Mouse (Mus musculus) lung, adult 2 months (tissue): ENCODE results near the gene Gm21190.
"Not testable (repeated sequence)": the region's sequence is repeated elsewhere in the genome, so short reads cannot be mapped to it uniquely, and the experiment has no call there.

Experiments
- CTCF ChIP-seq: fragments of 200-500 bp; IDR thresholded peaks from 2 replicates; pipeline ENCODE4 v1.5.1; 2011; ENCODE audit warnings: mild to moderate bottlenecking, low read length, control low read depth; ENCODE audit not compliant: insufficient read depth
- POLR2A ChIP-seq: fragments of 200-500 bp; IDR thresholded peaks from 2 replicates; pipeline ENCODE4 v1.6.1; 2011; ENCODE audit warnings: low read depth, mild to moderate bottlenecking, control low read depth, low read length, borderline replicate concordance; ENCODE audit errors: extremely low read depth

GRCm38 (mm10) chr5:15517150-15517549, 11.9 kb downstream of the Gm21190 start:
- not testable (repeated sequence) for TF ChIP-seq CTCF, POLR2A
